Mouse (Mus musculus) olfactory bulb, adult 2 months (tissue): ENCODE results near the gene Efna1.

Source experiments
- CTCF ChIP-seq: fragments of 200-500 bp; IDR thresholded peaks from 2 replicates; pipeline ENCODE4 v1.5.1; 2012; ENCODE audit warnings: low read depth, mild to moderate bottlenecking, low read length, moderate library complexity; ENCODE audit not compliant: insufficient read depth
- POLR2A ChIP-seq: fragments of 200-500 bp; IDR thresholded peaks from 2 replicates; pipeline ENCODE4 v1.6.1; 2012; ENCODE audit warnings: mild to moderate bottlenecking, low read depth, low read length, moderate library complexity; ENCODE audit not compliant: insufficient read depth

DNA sequence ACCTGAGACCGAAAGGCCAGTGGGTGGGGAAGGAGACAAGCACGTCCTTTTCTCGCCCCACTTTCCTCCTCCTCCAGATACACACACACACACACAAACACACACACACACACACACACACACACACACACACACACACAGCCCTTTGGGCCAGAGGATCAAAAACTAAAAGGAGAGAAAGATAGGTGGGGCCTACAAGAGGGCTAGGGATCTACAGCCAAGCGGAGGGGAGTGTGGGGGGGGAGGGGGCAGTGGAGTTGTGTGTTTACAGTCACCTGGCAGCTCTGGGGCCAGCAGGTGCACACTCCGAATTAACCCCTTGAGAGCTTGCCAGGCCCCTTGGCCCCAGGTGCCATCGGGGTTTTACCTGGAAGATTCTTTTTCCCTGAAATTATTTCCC lies 48.3 kb downstream of the Efna1 start:
- no peak for TF ChIP-seq CTCF
- TF ChIP-seq POLR2A: no peak
